Mouse (Mus musculus) cerebellum, adult 11-12 months (tissue): ENCODE data around the gene Plekhm3.
"Not testable (repeated sequence)": the region's sequence is repeated elsewhere in the genome, so short reads cannot be mapped to it uniquely, and the experiment has no call there.

Source experiments
- DNase-seq: peaks from one replicate; pipeline ENCODE4 v3.0.0; 2022

Gene Plekhm3

GRCm38 (mm10) chr1:64956479-64956961 is at the start of gene Plekhm3:
Gene Plekhm3 (minus strand): TSS chr1:64956824.
- peak; percentile 86 for DNase-seq

GRCm38 (mm10) chr1:65005575-65005974 is 49.0 kb upstream of the Plekhm3 start:
- DNase-seq = no peak

GRCm38 (mm10) chr1:65004526-65004925 is 47.9 kb upstream of the Plekhm3 start:
- DNase-seq = no peak

- DNase-seq = peak; percentile 12
Observed at GRCm38 (mm10) chr1:64993206-64993605, 36.6 kb upstream of the Plekhm3 start.

- no peak for DNase-seq
Observed at GRCm38 (mm10) chr1:64988176-64988575, 31.6 kb upstream of the Plekhm3 start.

- no peak for DNase-seq
Observed at GRCm38 (mm10) chr1:64986120-64986519, 29.5 kb upstream of the Plekhm3 start.

- DNase-seq = no peak
Observed at GRCm38 (mm10) chr1:64983247-64983646, 26.6 kb upstream of the Plekhm3 start.

GRCm38 (mm10) chr1:64978321-64978799 is 21.7 kb upstream of the Plekhm3 start:
- no peak for DNase-seq

- DNase-seq = no peak
Observed at GRCm38 (mm10) chr1:64975346-64975745, 18.7 kb upstream of the Plekhm3 start.

- no peak for DNase-seq
Observed at GRCm38 (mm10) chr1:64970685-64971084, 14.1 kb upstream of the Plekhm3 start.

GRCm38 (mm10) chr1:64957021-64957489 is 431 bp upstream of the Plekhm3 start:
- no peak for DNase-seq

- not testable (repeated sequence) for DNase-seq
Observed at GRCm38 (mm10) chr1:64954786-64955185, 1.8 kb downstream of the Plekhm3 start.

- no peak for DNase-seq
Observed at GRCm38 (mm10) chr1:64950271-64950670, 6.4 kb downstream of the Plekhm3 start.

- DNase-seq = no peak
Observed at GRCm38 (mm10) chr1:64949377-64949776, 7.2 kb downstream of the Plekhm3 start.

- DNase-seq = no peak
Observed at GRCm38 (mm10) chr1:64946106-64946505, 10.5 kb downstream of the Plekhm3 start.

GRCm38 (mm10) chr1:64945214-64945785 is 11.3 kb downstream of the Plekhm3 start:
- DNase-seq = no peak

GRCm38 (mm10) chr1:64944746-64945145 is 11.9 kb downstream of the Plekhm3 start:
- DNase-seq = no peak

- DNase-seq = no peak
Observed at GRCm38 (mm10) chr1:64942006-64942755, 14.4 kb downstream of the Plekhm3 start.

GRCm38 (mm10) chr1:64938907-64939306 is 17.7 kb downstream of the Plekhm3 start:
- DNase-seq = no peak

- no peak for DNase-seq
Observed at GRCm38 (mm10) chr1:64937692-64938091, 18.9 kb downstream of the Plekhm3 start.

- no peak for DNase-seq
Observed at GRCm38 (mm10) chr1:64932921-64933320, 23.7 kb downstream of the Plekhm3 start.

- DNase-seq = no peak
Observed at GRCm38 (mm10) chr1:64930124-64930523, 26.5 kb downstream of the Plekhm3 start.

- DNase-seq = no peak
Observed at GRCm38 (mm10) chr1:64929673-64930072, 27.0 kb downstream of the Plekhm3 start.

- DNase-seq = no peak
Observed at GRCm38 (mm10) chr1:64928542-64928941, 28.1 kb downstream of the Plekhm3 start.
